Mouse (Mus musculus) frontal cortex, adult (tissue): ENCODE results near the gene Cyfip1.

Source experiments
- ATAC-seq: cut with Nextera tagmentation; 2 replicates; pipeline ENCODE4 v1.9.2; 2017; ENCODE audit warnings: mild to moderate bottlenecking, moderate library complexity, mixed read lengths; ENCODE audit not compliant: low TSS enrichment

Gene Cyfip1

GRCm38 (mm10) chr7:55938341-55938740 is 96.8 kb downstream of the Cyfip1 start:
- no peak for ATAC-seq

- ATAC-seq: no peak
These were observed 114.5 kb downstream of the Cyfip1 start for GRCm38 (mm10) chr7:55956054-55956453.

GRCm38 (mm10) chr7:55957178-55957577 is 115.6 kb downstream of the Cyfip1 start:
- no peak for ATAC-seq

GRCm38 (mm10) chr7:55957916-55958315 is 116.4 kb downstream of the Cyfip1 start:
- no peak for ATAC-seq

- ATAC-seq: no peak
These were observed 118.3 kb downstream of the Cyfip1 start for GRCm38 (mm10) chr7:55959801-55960200.

GRCm38 (mm10) chr7:55960506-55960905 is 119.0 kb downstream of the Cyfip1 start:
- no peak for ATAC-seq

- ATAC-seq: peak; percentile 95
These were observed 120.7 kb downstream of the Cyfip1 start, which contains the start of gene Nipa2 for GRCm38 (mm10) chr7:55962004-55962908. TSS of gene Nipa2 (minus strand) at chr7:55962476.

GRCm38 (mm10) chr7:55966866-55967460 is 125.4 kb downstream of the Cyfip1 start:
- ATAC-seq: no peak

GRCm38 (mm10) chr7:55968258-55968901 is 126.8 kb downstream of the Cyfip1 start:
- peak; percentile 90 for ATAC-seq

- no peak for ATAC-seq
These were observed 127.9 kb downstream of the Cyfip1 start for GRCm38 (mm10) chr7:55969415-55969814.

GRCm38 (mm10) chr7:55974429-55974828 is 132.9 kb downstream of the Cyfip1 start:
- no peak for ATAC-seq

GRCm38 (mm10) chr7:55981511-55981910 is 140.0 kb downstream of the Cyfip1 start:
- ATAC-seq: no peak
